ENCODE assay signal across 8 mouse cellular contexts in the genomic region with DNA sequence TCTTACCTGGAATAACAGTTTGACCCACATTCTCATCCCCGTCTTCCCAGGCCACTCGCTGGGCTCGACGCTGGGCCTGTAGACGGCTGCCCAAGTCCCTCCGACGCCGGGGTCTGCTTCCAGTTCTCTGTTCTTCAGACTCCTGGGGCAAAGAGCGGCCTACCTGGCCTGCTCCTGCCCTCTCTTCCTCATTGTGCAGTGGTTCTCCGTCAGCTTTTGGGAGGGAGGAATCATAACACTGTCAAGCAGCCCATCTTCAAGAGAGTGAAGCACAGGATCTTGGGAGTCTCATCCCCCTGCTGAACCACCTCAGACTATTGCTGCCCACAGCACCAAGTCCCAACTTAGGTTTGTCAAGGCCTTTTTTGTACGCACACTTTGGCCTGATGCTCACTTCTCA. TPM values are rescaled to one million over a fixed set of nuclear protein-coding genes. Genes with fewer than 3 reads are reported as not detected.
DNase-seq lines count a peak whose midpoint lies in the region; ATAC-seq and TF ChIP-seq lines count a peak whose summit lies in the region.

No protein-coding gene starts in this region.

- H3K9ac ChIP-seq in embryonic facial prominence, embryonic 15.5 days: peak overlapping the region; percentile 92
- H3K9ac ChIP-seq in intestine, embryonic 16.5 days (ENCODE audit: low read depth, low read length): peak overlapping the region; percentile 93
- H3K9ac ChIP-seq in neural tube, embryonic 12.5 days: peak overlapping the region; percentile 74

- peaks cover 23% of the 10 kb centered on the region for H3K4me1 ChIP-seq in embryonic facial prominence, embryonic 15.5 days
- peaks cover 20% of the 10 kb centered on the region for H3K4me1 ChIP-seq in intestine, embryonic 16.5 days (ENCODE audit: control insufficient read depth, insufficient read depth, low read length)
- peaks cover 17% of the 10 kb centered on the region for H3K4me1 ChIP-seq in neural tube, embryonic 12.5 days

- peak overlapping the region; percentile 66 for H3K4me3 ChIP-seq in layer of hippocampus, adult 2 months
- H3K4me3 ChIP-seq in embryonic facial prominence, embryonic 15.5 days (replicated peaks): peak overlapping the region; percentile 71
- H3K4me3 ChIP-seq in intestine, embryonic 16.5 days (ENCODE audit: low read length): no peak overlapping the region
- H3K4me3 ChIP-seq in neural tube, embryonic 12.5 days: no peak overlapping the region

- TF ChIP-seq CTCF in layer of hippocampus, adult 2 months (conservative IDR thresholded peaks at IDR 0.05): no peak

- H3K4me2 ChIP-seq in embryonic facial prominence, embryonic 15.5 days (replicated peaks): peak overlapping the region; percentile 70
- H3K4me2 ChIP-seq in intestine, embryonic 16.5 days (ENCODE audit: low read depth, low read length): peak overlapping the region; percentile 58
- H3K4me2 ChIP-seq in neural tube, embryonic 12.5 days (replicated peaks): peak overlapping the region; percentile 76

- H3K27me3 ChIP-seq in embryonic facial prominence, embryonic 15.5 days: no peaks in the 10 kb centered on the region
- no peaks in the 10 kb centered on the region for H3K27me3 ChIP-seq in intestine, embryonic 16.5 days (replicated peaks; ENCODE audit: control insufficient read depth, insufficient read depth, low read length)
- H3K27me3 ChIP-seq in neural tube, embryonic 12.5 days (replicated peaks): no peaks in the 10 kb centered on the region

- no peak for DNase-seq in layer of hippocampus, adult 2 months (ENCODE audit: low spot score in 2 of 2)
- no peak for DNase-seq in layer of hippocampus, postnatal 14 days (ENCODE audit: low spot score in 2 of 2)
- no peak for DNase-seq in frontal cortex, adult 2 months (ENCODE audit: extremely low spot score in 1 of 2, low spot score in 1 of 2)
- DNase-seq in right cerebral cortex, postnatal 4 days: no peak
- DNase-seq in thymus, postnatal 10 days (ENCODE audit: low spot score in 2 of 2): no peak

- H3K9me3 ChIP-seq in embryonic facial prominence, embryonic 15.5 days (replicated peaks): no peaks in the 10 kb centered on the region
- H3K9me3 ChIP-seq in intestine, embryonic 16.5 days (ENCODE audit: control insufficient read depth, low read length): no peaks in the 10 kb centered on the region
- H3K9me3 ChIP-seq in neural tube, embryonic 12.5 days: no peaks in the 10 kb centered on the region

- peaks cover 39% of the 10 kb centered on the region for H3K36me3 ChIP-seq in embryonic facial prominence, embryonic 15.5 days
- H3K36me3 ChIP-seq in intestine, embryonic 16.5 days (ENCODE audit: control insufficient read depth, insufficient read depth, low read length): peaks cover 6% of the 10 kb centered on the region; the same call in 1 of the 2 replicates
- H3K36me3 ChIP-seq in neural tube, embryonic 12.5 days: peaks cover 35% of the 10 kb centered on the region

- H3K27ac ChIP-seq in layer of hippocampus, adult 2 months: peak overlapping the region; percentile 99
- H3K27ac ChIP-seq in embryonic facial prominence, embryonic 15.5 days (replicated peaks): no peak overlapping the region
- H3K27ac ChIP-seq in intestine, embryonic 16.5 days (ENCODE audit: low read length): no peak overlapping the region
- H3K27ac ChIP-seq in neural tube, embryonic 12.5 days: no peak overlapping the region

- ATAC-seq in embryonic facial prominence, embryonic 15.5 days (ENCODE audit: insufficient number of reproducible peaks, low FRiP score, low TSS enrichment, low read depth): no peak
- ATAC-seq in intestine, embryonic 16.5 days: no peak
- ATAC-seq in neural tube, embryonic 12.5 days (ENCODE audit: low FRiP score, low read depth): no peak

- WGBS in embryonic facial prominence, embryonic 15.5 days: 88% methylated on average over 11 of the region's 11 CpGs
- WGBS in intestine, embryonic 16.5 days: 92% methylated on average over 11 of the region's 11 CpGs
- 89% methylated on average over 11 of the region's 11 CpGs for WGBS in neural tube, embryonic 12.5 days

RNA-seq across cellular contexts. Expression of a gene that starts 1.1 kb away (rescaled TPM):
- 10 to 100 TPM; 97.6 to 98.1 TPM for total RNA-seq in layer of hippocampus, adult 2 months (2021)
- total RNA-seq in layer of hippocampus, postnatal 14 days (2021): 10 to 100 TPM; 80.9 to 81.2 TPM
- polyA plus RNA-seq in embryonic facial prominence, embryonic 15.5 days (2015; fragmentation: Nextera tagmentation; extraction: Ambion mirVana): 76.8 and 77.8 TPM in 2 replicates
- polyA plus RNA-seq in intestine, embryonic 16.5 days (2015; fragmentation: Nextera tagmentation; extraction: Ambion mirVana): 87.1 and 88.0 TPM in 2 replicates
- polyA plus RNA-seq in neural tube, embryonic 12.5 days (2016; fragmentation: Nextera tagmentation; extraction: Ambion mirVana): 57.4 and 58.4 TPM in 2 replicates
- 97.5 and 108 TPM in 2 replicates for polyA plus RNA-seq in frontal cortex, adult 2 months (2012; rRNA removed)

RNA-seq across cellular contexts. Expression of a gene that starts 4.1 kb away (rescaled TPM):
- total RNA-seq in layer of hippocampus, adult 2 months (2021): 10 to 100 TPM; 36.0 to 36.8 TPM
- 10 to 100 TPM; 37.4 to 39.9 TPM for total RNA-seq in layer of hippocampus, postnatal 14 days (2021)
- polyA plus RNA-seq in embryonic facial prominence, embryonic 15.5 days (2015; fragmentation: Nextera tagmentation; extraction: Ambion mirVana): 96.6 and 101 TPM in 2 replicates
- polyA plus RNA-seq in intestine, embryonic 16.5 days (2015; fragmentation: Nextera tagmentation; extraction: Ambion mirVana): 72.2 and 81.0 TPM in 2 replicates
- polyA plus RNA-seq in neural tube, embryonic 12.5 days (2016; fragmentation: Nextera tagmentation; extraction: Ambion mirVana): 138 and 142 TPM in 2 replicates
- 53.3 and 58.1 TPM in 2 replicates for polyA plus RNA-seq in frontal cortex, adult 2 months (2012; rRNA removed)

RNA-seq across cellular contexts. Expression of a gene that starts 20.7 kb away (rescaled TPM):
- 100 to 1,000 TPM; 185 to 196 TPM for total RNA-seq in layer of hippocampus, adult 2 months (2021)
- 10 to 100 TPM; 73.7 to 79.3 TPM for total RNA-seq in layer of hippocampus, postnatal 14 days (2021)
- polyA plus RNA-seq in embryonic facial prominence, embryonic 15.5 days (2015; fragmentation: Nextera tagmentation; extraction: Ambion mirVana): 6.1 and 6.7 TPM in 2 replicates
- polyA plus RNA-seq in intestine, embryonic 16.5 days (2015; fragmentation: Nextera tagmentation; extraction: Ambion mirVana): 15.0 and 19.0 TPM in 2 replicates
- polyA plus RNA-seq in neural tube, embryonic 12.5 days (2016; fragmentation: Nextera tagmentation; extraction: Ambion mirVana): 7.5 and 8.2 TPM in 2 replicates
- polyA plus RNA-seq in frontal cortex, adult 2 months (2012; rRNA removed): 114 and 133 TPM in 2 replicates

RNA-seq across cellular contexts. Expression of a gene that starts 33.5 kb away (rescaled TPM):
- 10 to 100 TPM; 11.0 to 11.7 TPM for total RNA-seq in layer of hippocampus, adult 2 months (2021)
- 1 to 10 TPM; 7.3 to 8.5 TPM for total RNA-seq in layer of hippocampus, postnatal 14 days (2021)
- polyA plus RNA-seq in embryonic facial prominence, embryonic 15.5 days (2015; fragmentation: Nextera tagmentation; extraction: Ambion mirVana): 11.8 TPM in 2 replicates
- polyA plus RNA-seq in intestine, embryonic 16.5 days (2015; fragmentation: Nextera tagmentation; extraction: Ambion mirVana): 11.7 and 12.0 TPM in 2 replicates
- polyA plus RNA-seq in neural tube, embryonic 12.5 days (2016; fragmentation: Nextera tagmentation; extraction: Ambion mirVana): 13.1 and 14.4 TPM in 2 replicates
- polyA plus RNA-seq in frontal cortex, adult 2 months (2012; rRNA removed): 9.8 and 11.2 TPM in 2 replicates

RNA-seq across cellular contexts. Expression of a gene that starts 33.5 kb away (rescaled TPM):
- 1 to 10 TPM; 8.8 to 8.9 TPM for total RNA-seq in layer of hippocampus, adult 2 months (2021)
- 1 to 10 TPM; 8.1 to 8.2 TPM for total RNA-seq in layer of hippocampus, postnatal 14 days (2021)
- polyA plus RNA-seq in embryonic facial prominence, embryonic 15.5 days (2015; fragmentation: Nextera tagmentation; extraction: Ambion mirVana): 12.5 and 13.4 TPM in 2 replicates
- 15.5 and 16.2 TPM in 2 replicates for polyA plus RNA-seq in intestine, embryonic 16.5 days (2015; fragmentation: Nextera tagmentation; extraction: Ambion mirVana)
- polyA plus RNA-seq in neural tube, embryonic 12.5 days (2016; fragmentation: Nextera tagmentation; extraction: Ambion mirVana): 15.1 and 17.2 TPM in 2 replicates
- polyA plus RNA-seq in frontal cortex, adult 2 months (2012; rRNA removed): 3.8 TPM in 2 replicates

Comparison
In these comparisons a context has a peak if more than half of its experiments do, and no peak if none do; other contexts are left out.
1. H3K4me3 ChIP-seq: peak in layer of hippocampus, adult 2 months (single experiment) and embryonic facial prominence, embryonic 15.5 days (single experiment); none in intestine, embryonic 16.5 days (single experiment) and neural tube, embryonic 12.5 days (single experiment).
2. Peak in every context shown above with its lines, with median percentiles within 50 percentile points of each other: H3K4me2 ChIP-seq and H3K9ac ChIP-seq.